Mouse (Mus musculus): ENCODE results near the gene Arsg. TPM values are rescaled to one million over a fixed set of nuclear protein-coding genes. Genes with fewer than 3 reads are reported as not detected.

Arsg gene
- total and polyA plus RNA-seq, 3 experiments: 0.79 to 3.3 (median 1.4) TPM

GRCm38 (mm10) chr11:109556130-109556529 lies 83.0 kb downstream of the Arsg start:
- dilution Hi-C loops (cut with MboI; ENCODE audit: extremely low pct_ligation_motif_present, extremely low pct_unique_long_range_greater_than_20kb, low sequenced_read_pairs): no loop called here
- in situ Hi-C loops (cut with MboI; ENCODE audit: low pct_ligation_motif_present, low pct_unique_long_range_greater_than_20kb, low sequenced_read_pairs): no loop called here
- no peak overlapping the region for H3K27ac ChIP-seq (ENCODE audit: insufficient read depth, low read depth)
- no peak overlapping the region for H3K9ac ChIP-seq (ENCODE audit: insufficient read depth, low read depth)
- H3K36me3 ChIP-seq (replicated peaks in 1 of 2; ENCODE audit: control insufficient read depth in 1 of 2, insufficient read depth in 1 of 2, low read length in 1 of 2): no peaks in the 10 kb centered on the region
- TF ChIP-seq SIN3A (IDR thresholded peaks at IDR 0.05; ENCODE audit: low read length) (no peak), BHLHE40 (IDR thresholded peaks at IDR 0.05; ENCODE audit: low read depth, low read length) (no peak), UBTF (IDR thresholded peaks at IDR 0.05; ENCODE audit: low read depth, low read length) (no peak), USF2 (conservative IDR thresholded peaks at IDR 0.05; ENCODE audit: low read depth, low read length) (no peak), RAD21 (IDR thresholded peaks at IDR 0.05; ENCODE audit: low read depth, low read length) (no peak), USF1 (IDR thresholded peaks at IDR 0.05; ENCODE audit: low read depth, low read length) (no peak), TBP (conservative IDR thresholded peaks at IDR 0.05; ENCODE audit: low read depth, low read length) (no peak), E2F4 (IDR thresholded peaks at IDR 0.05; ENCODE audit: insufficient replicate concordance, low read depth, low read length) (no peak), RCOR1 (conservative IDR thresholded peaks at IDR 0.05; ENCODE audit: low read depth, low read length) (no peak), POLR2AphosphoS2 (IDR thresholded peaks at IDR 0.05; ENCODE audit: low read depth, low read length) (no peak)
- no peaks in the 10 kb centered on the region for H3K9me3 ChIP-seq (replicated peaks; ENCODE audit: low read length)
- DNase-seq (ENCODE audit: extremely low read depth): no peak
- no peaks in the 10 kb centered on the region for H3K79me2 ChIP-seq (replicated peaks; ENCODE audit: control insufficient read depth, extremely low read depth, insufficient read depth, poor library complexity, severe bottlenecking)
- H3K4me2 ChIP-seq (ENCODE audit: insufficient read depth, low read depth, poor library complexity, severe bottlenecking): no peak overlapping the region
- no peak overlapping the region for H3K4me3 ChIP-seq (replicated peaks in 1 of 3; ENCODE audit: low read depth in 2 of 3, low read length in 2 of 3, poor library complexity in 1 of 3)
- H3K27me3 ChIP-seq (replicated peaks): no peaks in the 10 kb centered on the region
- H3K4me1 ChIP-seq (ENCODE audit: control insufficient read depth in 1 of 2, insufficient read depth in 2 of 2): peaks cover 0 to 42% of the 10 kb centered on the region in 2 experiments; a peak in 2 of 4 replicates

GRCm38 (mm10) chr11:109557419-109557818 lies 84.2 kb downstream of the Arsg start:
- no peak for DNase-seq (ENCODE audit: extremely low read depth)
- no peaks in the 10 kb centered on the region for H3K9me3 ChIP-seq (replicated peaks; ENCODE audit: low read length)
- TF ChIP-seq GABPA (IDR thresholded peaks at IDR 0.05; ENCODE audit: insufficient replicate concordance, low read depth, low read length) (no peak), MAX (IDR thresholded peaks at IDR 0.05; ENCODE audit: low read length) (no peak), MYC (IDR thresholded peaks at IDR 0.05; ENCODE audit: low read depth, low read length) (no peak), USF2 (conservative IDR thresholded peaks at IDR 0.05; ENCODE audit: low read depth, low read length) (no peak), ETS1 (conservative IDR thresholded peaks at IDR 0.05; ENCODE audit: low read depth, low read length) (no peak), EP300 (IDR thresholded peaks at IDR 0.05; ENCODE audit: low read length) (no peak), KAT2A (IDR thresholded peaks at IDR 0.05; ENCODE audit: insufficient replicate concordance, low read length) (no peak), TCF12 (IDR thresholded peaks at IDR 0.05; ENCODE audit: low read depth, low read length) (no peak), BHLHE40 (IDR thresholded peaks at IDR 0.05; ENCODE audit: low read depth, low read length) (no peak), CHD1 (IDR thresholded peaks at IDR 0.05; ENCODE audit: low read depth, low read length) (no peak), UBTF (IDR thresholded peaks at IDR 0.05; ENCODE audit: low read depth, low read length) (no peak)
- H3K4me2 ChIP-seq (ENCODE audit: insufficient read depth, low read depth, poor library complexity, severe bottlenecking): no peak overlapping the region
- dilution Hi-C loops (cut with MboI; ENCODE audit: extremely low pct_ligation_motif_present, extremely low pct_unique_long_range_greater_than_20kb, low sequenced_read_pairs) (no loop called here), in situ Hi-C loops (cut with MboI; ENCODE audit: low pct_ligation_motif_present, low pct_unique_long_range_greater_than_20kb, low sequenced_read_pairs) (no loop called here)
- no peak overlapping the region for H3K9ac ChIP-seq (ENCODE audit: insufficient read depth, low read depth)
- no peak overlapping the region for H3K27ac ChIP-seq (ENCODE audit: insufficient read depth, low read depth)
- no peaks in the 10 kb centered on the region for H3K36me3 ChIP-seq (replicated peaks in 1 of 2; ENCODE audit: control insufficient read depth in 1 of 2, insufficient read depth in 1 of 2, low read length in 1 of 2)
- no peaks in the 10 kb centered on the region for H3K79me2 ChIP-seq (replicated peaks; ENCODE audit: control insufficient read depth, extremely low read depth, insufficient read depth, poor library complexity, severe bottlenecking)
- H3K4me3 ChIP-seq (replicated peaks in 1 of 3; ENCODE audit: low read depth in 2 of 3, low read length in 2 of 3, poor library complexity in 1 of 3): no peak overlapping the region
- no peaks in the 10 kb centered on the region for H3K27me3 ChIP-seq (replicated peaks)
- H3K4me1 ChIP-seq (ENCODE audit: control insufficient read depth in 1 of 2, insufficient read depth in 2 of 2): peaks cover 0 to 39% of the 10 kb centered on the region in 2 experiments; a peak in 2 of 4 replicates

All from CH12.LX (cell line).